Mouse (Mus musculus) stomach, embryonic 15.5 days (tissue): Measurements from ENCODE around the gene Slc9a3. TPM values are rescaled to one million over a fixed set of nuclear protein-coding genes. Genes with fewer than 3 reads are reported as not detected.

Source experiments
- ATAC-seq: fragments of 200-750 bp; cut with Nextera tagmentation; 2 replicates; pipeline ENCODE4 v1.8.0; 2017; ENCODE audit warnings: low read depth, moderate number of reproducible peaks, moderate TSS enrichment; ENCODE audit not compliant: insufficient read depth, low FRiP score
- H3K27ac ChIP-seq: fragments of 300-500 bp; sonication (generic); 2 replicates; pipeline ENCODE4 v1.5.1; 2015; ENCODE audit warnings: mild to moderate bottlenecking, inconsistent platforms
- H3K27me3 ChIP-seq: fragments of 300-500 bp; sonication (generic); replicated peaks from 2 replicates; pipeline ENCODE4 v1.6.1; 2015; ENCODE audit warnings: inconsistent platforms
- H3K36me3 ChIP-seq: fragments of 300-500 bp; sonication (generic); 2 replicates; pipeline ENCODE4 v1.6.1; 2015; ENCODE audit warnings: inconsistent platforms
- H3K4me1 ChIP-seq: fragments of 300-500 bp; sonication (generic); 2 replicates; pipeline ENCODE4 v1.6.1; 2015; ENCODE audit warnings: inconsistent platforms
- H3K4me2 ChIP-seq: fragments of 300-500 bp; sonication (generic); 2 replicates; pipeline ENCODE4 v1.6.1; 2015; ENCODE audit warnings: mild to moderate bottlenecking, inconsistent platforms
- H3K4me3 ChIP-seq: fragments of 300-500 bp; sonication (generic); replicated peaks from 2 replicates; pipeline ENCODE4 v1.5.1; 2015; ENCODE audit warnings: inconsistent platforms
- H3K9ac ChIP-seq: fragments of 300-500 bp; sonication (generic); 2 replicates; pipeline ENCODE4 v1.6.1; 2015; ENCODE audit warnings: inconsistent platforms
- H3K9me3 ChIP-seq: fragments of 300-500 bp; sonication (generic); 2 replicates; pipeline ENCODE4 v1.6.1; 2016; ENCODE audit warnings: inconsistent platforms
- WGBS: fragments of 180-500 bp; shearing (Covaris S2); methylation state at CpG from one replicate; pipeline ENCODE4 v1.1.7; 2015; 5-methylcytosine and 5-hydroxymethylcytosine counted together
- polyA plus RNA-seq: library from polyadenylated mRNA; unstranded; fragments of >200 nt; fragmentation: Nextera tagmentation; extraction: Ambion mirVana; gene quantifications from 2 replicates; pipeline ENCODE4 v1.2.1, GENCODE M21; 2015

Slc9a3 gene
- 0.55 and 1.1 TPM in 2 replicates for polyA plus RNA-seq

DNA sequence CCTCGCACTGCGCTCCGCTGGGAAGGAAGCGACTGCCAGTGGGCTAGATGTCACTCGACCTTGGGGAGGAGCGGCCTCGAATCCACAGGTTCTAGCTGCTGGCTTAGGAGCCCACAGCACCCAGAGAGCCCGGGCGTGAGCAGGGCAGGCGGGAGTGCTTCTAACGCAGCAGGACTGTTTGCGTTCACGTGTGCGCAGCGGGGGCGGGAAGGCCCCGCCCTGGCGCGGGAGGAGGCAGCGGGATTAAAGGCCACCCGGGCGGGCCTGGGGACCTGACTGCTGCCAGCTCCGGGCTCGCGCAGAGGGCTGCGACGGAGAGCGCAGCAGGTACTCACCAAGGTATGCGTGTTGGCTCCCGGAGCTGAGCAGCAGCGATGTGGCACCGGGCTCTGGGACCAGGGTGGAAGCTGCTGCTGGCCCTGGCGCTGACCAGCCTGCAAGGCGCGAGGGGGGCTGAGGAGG, at the start of gene Slc9a3:
Slc9a3 (plus strand) TSS at position 317 of the 462 bp plus-strand sequence.
- H3K27ac ChIP-seq: no peak within 1 kb of the TSS
- H3K27me3 ChIP-seq: peaks cover 38% of the 10 kb centered on the region
- under 1% methylated on average over 35 of the region's 35 CpGs for WGBS
- peaks cover 8% of the 10 kb centered on the region; the same call in 1 of the 2 replicates for H3K4me1 ChIP-seq
- H3K4me2 ChIP-seq: peak within 1 kb of the TSS; percentile 77
- no peak within 1 kb of the TSS for H3K9ac ChIP-seq
- no peaks in the 10 kb centered on the region for H3K9me3 ChIP-seq
- no peaks in the 10 kb centered on the region for H3K36me3 ChIP-seq
- H3K4me3 ChIP-seq: peak within 1 kb of the TSS; percentile 33
- no peak for ATAC-seq

DNA sequence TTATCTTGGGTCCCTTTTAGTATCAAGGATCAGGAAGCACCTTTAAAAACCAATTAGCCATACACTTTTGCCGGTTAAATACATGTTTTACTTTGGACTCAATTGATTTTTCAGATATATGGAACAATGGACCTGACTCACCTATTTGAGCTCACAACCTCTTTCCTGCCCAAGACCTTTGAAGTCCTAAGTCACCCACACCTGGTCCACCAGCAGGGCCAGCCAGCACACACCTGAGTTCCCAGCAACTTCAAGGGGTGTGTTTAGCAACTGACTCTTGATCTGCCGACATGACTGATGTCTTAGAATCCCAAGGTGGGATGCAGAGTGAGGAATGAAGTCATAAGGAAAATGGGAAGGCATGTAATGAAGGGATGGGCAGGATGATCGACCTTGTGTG, 49.5 kb upstream of the Slc9a3 start:
- Histone ChIP-seq H3K9ac (no peak overlapping the region), H3K36me3 (no peaks in the 10 kb centered on the region), H3K27ac (no peak overlapping the region), H3K9me3 (no peaks in the 10 kb centered on the region), H3K27me3 (no peaks in the 10 kb centered on the region), H3K4me1 (no peaks in the 10 kb centered on the region), H3K4me3 (no peak overlapping the region), H3K4me2 (no peak overlapping the region)
- 48% methylated on average over 3 of the region's 3 CpGs for WGBS
- ATAC-seq: no peak

DNA sequence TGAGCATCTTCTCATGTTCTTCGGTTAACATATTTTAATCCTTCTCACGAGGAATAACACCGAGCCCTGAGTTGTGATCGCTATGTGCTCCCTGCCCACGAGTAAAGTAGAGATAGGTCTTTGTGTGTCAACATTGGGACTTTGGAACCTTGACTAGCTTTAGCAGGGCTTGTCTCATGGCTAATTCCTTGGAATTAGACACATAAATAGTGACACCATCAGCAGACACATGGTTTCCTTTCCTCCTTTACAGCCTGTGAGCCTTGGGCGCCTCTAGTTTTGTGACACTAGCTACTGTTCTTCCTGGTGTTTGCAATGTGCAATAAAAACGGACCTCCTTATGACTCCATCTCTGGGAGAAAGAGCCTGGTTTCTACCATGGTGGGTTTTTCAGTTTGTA, 47.9 kb upstream of the Slc9a3 start:
- no peak overlapping the region for H3K27ac ChIP-seq
- ATAC-seq: no peak
- no peak overlapping the region for H3K9ac ChIP-seq
- no peak overlapping the region for H3K4me2 ChIP-seq
- H3K4me1 ChIP-seq: no peaks in the 10 kb centered on the region
- H3K36me3 ChIP-seq: no peaks in the 10 kb centered on the region
- H3K9me3 ChIP-seq: no peaks in the 10 kb centered on the region
- 85% methylated on average over 7 of the region's 7 CpGs for WGBS
- no peaks in the 10 kb centered on the region for H3K27me3 ChIP-seq
- no peak overlapping the region for H3K4me3 ChIP-seq

DNA sequence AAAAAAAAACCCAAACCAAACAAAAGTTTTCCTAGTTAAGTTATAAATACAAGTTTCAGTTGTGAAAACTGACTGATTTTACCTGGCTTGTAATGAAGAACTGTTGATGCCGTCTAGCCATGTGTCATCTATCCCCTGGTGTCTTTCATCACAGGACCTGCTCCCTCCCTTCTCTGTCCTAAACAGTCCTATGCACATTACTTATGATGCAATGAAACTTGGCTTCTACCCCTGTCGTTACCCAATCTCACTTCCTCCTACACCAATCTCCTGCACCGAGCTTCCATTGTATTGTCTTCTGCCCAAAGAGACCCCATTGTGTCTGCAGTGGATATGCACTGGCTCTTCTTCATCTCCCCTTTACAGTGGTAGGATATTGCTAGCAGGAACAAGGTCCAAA, 31.0 kb upstream of the Slc9a3 start:
- no peak overlapping the region for H3K27ac ChIP-seq
- H3K9me3 ChIP-seq: no peaks in the 10 kb centered on the region
- no peak overlapping the region for H3K4me2 ChIP-seq
- WGBS: 68% methylated on average over 3 of the region's 3 CpGs
- H3K4me3 ChIP-seq: no peak overlapping the region
- H3K27me3 ChIP-seq: no peaks in the 10 kb centered on the region
- H3K9ac ChIP-seq: no peak overlapping the region
- H3K36me3 ChIP-seq: no peaks in the 10 kb centered on the region
- H3K4me1 ChIP-seq: no peaks in the 10 kb centered on the region
- ATAC-seq: no peak

DNA sequence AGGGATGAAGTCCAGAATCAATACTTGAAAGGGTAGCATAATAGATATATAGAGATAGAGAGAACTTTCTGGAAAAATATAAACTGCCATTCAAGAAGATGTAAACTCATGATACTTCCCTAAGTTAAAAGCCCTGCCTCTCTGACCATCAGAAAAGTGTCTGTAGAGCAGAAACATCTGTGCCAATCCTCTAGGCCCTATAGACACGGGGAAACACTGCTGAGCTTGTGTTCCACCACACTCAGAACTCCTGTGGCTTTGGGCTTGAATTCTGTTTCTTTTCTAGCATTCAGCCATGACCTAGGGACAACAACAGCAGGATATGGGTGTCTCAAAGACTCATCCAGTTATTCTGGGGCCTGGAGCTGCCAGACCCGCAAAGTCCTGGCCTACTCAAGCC, 25.3 kb upstream of the Slc9a3 start:
- no peaks in the 10 kb centered on the region for H3K4me1 ChIP-seq
- H3K4me2 ChIP-seq: no peak overlapping the region
- H3K9ac ChIP-seq: no peak overlapping the region
- H3K27me3 ChIP-seq: no peaks in the 10 kb centered on the region
- no peak overlapping the region for H3K27ac ChIP-seq
- ATAC-seq: no peak
- H3K36me3 ChIP-seq: no peaks in the 10 kb centered on the region
- no peaks in the 10 kb centered on the region for H3K9me3 ChIP-seq
- WGBS: 61% methylated on average over 2 of the region's 2 CpGs
- H3K4me3 ChIP-seq: no peak overlapping the region

DNA sequence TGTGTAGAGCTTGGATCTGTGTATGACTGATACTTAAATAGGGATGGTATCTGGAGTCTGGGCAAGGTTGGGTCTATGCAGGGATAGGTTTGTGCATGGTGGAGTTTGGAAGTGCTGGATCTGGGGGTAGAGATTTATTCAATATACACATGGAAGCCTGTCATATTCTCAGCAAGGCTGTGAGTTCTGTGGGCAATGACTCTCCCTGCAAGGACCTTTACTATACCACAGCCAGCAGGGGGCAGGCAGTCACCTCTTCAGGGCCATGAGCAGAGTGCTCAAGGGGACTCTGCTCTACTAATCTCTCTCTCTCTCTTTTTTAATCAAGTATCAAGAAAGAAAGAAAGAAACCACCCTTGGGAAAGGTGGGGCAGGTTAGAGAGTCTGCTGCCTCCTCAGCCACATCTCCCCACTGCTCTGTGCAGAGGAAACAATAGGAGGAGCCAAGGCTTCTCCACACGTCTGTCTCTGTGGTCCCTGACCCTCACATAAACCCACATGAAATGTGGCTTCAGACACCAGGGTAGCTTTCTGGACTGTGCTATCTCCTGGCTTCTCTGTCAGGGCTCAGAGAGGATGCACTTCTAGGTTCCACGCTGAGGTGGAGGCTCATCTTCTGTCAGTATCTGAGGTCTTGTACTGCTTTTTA, 24.4 kb upstream of the Slc9a3 start:
- Histone ChIP-seq H3K27me3 (no peaks in the 10 kb centered on the region), H3K4me3 (no peak overlapping the region), H3K4me2 (no peak overlapping the region), H3K27ac (no peak overlapping the region), H3K9me3 (no peaks in the 10 kb centered on the region), H3K4me1 (no peaks in the 10 kb centered on the region), H3K9ac (no peak overlapping the region), H3K36me3 (no peaks in the 10 kb centered on the region)
- ATAC-seq: peak; percentile 63
- 29% methylated on average over 2 of the region's 2 CpGs for WGBS

DNA sequence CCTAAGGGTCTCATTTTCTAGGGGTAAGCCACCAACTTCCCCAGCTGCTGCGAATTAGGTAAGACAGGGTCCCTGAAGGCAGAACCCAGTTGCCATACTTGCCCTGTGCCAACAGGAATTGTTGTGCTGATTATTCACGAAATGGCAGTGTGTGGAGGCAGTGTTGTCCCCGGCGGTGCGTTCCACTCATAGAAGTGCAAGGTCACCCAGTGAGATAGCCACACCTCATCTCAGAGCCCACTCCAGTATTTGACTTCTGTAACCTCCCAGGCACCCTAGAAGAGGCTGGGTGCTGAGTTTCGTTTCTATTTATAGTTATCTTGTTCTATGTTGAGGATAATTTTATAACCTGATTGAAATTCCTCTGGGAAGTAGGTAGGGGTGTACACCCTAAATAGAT, 22.3 kb upstream of the Slc9a3 start:
- Histone ChIP-seq H3K4me3 (no peak overlapping the region), H3K9ac (no peak overlapping the region), H3K4me1 (no peaks in the 10 kb centered on the region), H3K27ac (no peak overlapping the region), H3K9me3 (no peaks in the 10 kb centered on the region), H3K27me3 (no peaks in the 10 kb centered on the region), H3K4me2 (no peak overlapping the region), H3K36me3 (no peaks in the 10 kb centered on the region)
- 73% methylated on average over 6 of the region's 6 CpGs for WGBS
- no peak for ATAC-seq

DNA sequence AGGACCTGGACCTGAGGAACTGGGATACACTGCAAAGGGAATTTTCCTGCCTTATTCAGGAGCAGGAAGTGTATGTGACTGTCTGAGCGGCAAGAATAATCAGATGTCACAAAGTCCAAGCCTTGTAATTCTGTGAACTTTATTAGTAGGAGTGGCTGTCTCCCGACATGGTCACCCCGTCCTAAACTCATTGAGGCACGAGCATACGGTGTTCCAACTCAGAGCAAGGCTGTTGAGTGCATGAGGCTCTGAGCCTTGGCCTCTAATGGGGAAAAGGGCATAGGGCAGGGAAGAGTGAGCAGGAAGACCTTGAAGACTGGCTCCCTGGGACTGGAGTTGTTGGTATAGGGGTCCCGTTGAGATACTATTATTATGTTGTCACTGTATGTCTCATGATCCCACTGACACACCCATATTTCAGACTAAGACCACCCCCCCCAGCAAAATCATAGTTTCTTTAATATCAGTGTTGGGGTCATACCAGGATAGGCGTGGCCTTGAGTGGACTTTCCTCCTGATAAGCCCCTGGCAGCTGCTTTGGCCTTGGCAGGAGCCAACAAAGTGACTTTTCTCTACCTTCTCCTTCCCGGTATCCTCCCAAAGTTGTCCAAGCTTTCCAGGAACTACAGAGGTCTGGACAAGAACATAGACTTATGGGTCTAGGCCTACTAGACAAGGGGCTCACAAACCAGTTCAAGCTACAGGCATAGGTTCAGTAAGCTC, 19.0 kb upstream of the Slc9a3 start:
- Histone ChIP-seq H3K36me3 (no peaks in the 10 kb centered on the region), H3K27me3 (no peaks in the 10 kb centered on the region), H3K9ac (no peak overlapping the region), H3K4me3 (no peak overlapping the region), H3K9me3 (no peaks in the 10 kb centered on the region), H3K4me2 (no peak overlapping the region), H3K4me1 (no peaks in the 10 kb centered on the region), H3K27ac (no peak overlapping the region)
- ATAC-seq: peak; percentile 64; the same call in 1 of the 2 replicates
- 84% methylated on average over 8 of the region's 8 CpGs for WGBS

DNA sequence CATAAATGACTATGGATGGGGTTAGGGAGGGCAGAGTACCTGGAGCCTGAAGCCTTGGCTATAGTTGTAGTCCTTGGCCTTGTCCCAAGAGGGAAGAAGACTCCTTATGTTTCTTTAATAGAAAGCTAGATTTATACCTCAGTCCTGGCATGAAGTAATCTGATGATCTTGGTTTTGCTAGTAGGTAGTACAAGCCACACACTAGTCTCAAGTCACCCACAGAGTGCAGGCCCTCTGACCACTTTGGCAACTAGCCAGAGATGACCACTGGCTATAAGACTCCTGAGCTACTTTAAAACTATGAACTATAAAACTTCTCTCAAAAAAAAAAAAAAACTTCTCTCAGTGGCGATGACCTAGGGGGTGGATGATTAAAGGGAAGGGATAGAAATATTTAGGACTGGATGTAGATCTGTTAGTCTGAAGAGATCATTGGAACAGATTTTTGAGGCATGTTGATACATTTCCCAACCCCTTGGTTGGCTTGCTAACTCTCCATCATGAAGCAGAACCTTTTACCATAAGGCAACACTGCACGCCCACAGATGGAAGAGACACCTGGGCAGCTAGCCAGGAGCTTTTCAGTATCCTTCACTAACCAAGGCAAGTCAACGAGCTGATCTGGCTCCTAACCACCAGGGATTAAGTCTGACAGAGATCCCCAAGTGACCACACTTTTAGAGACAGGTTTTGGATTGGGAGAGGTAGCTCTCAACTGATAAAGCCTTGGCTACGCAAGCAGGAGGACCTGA, 18.2 kb upstream of the Slc9a3 start:
- H3K27me3 ChIP-seq: no peaks in the 10 kb centered on the region
- H3K36me3 ChIP-seq: no peaks in the 10 kb centered on the region
- no peak overlapping the region for H3K4me3 ChIP-seq
- H3K9me3 ChIP-seq: no peaks in the 10 kb centered on the region
- 79% methylated on average over 4 of the region's 4 CpGs for WGBS
- no peaks in the 10 kb centered on the region for H3K4me1 ChIP-seq
- H3K9ac ChIP-seq: no peak overlapping the region
- ATAC-seq: no peak
- H3K4me2 ChIP-seq: no peak overlapping the region
- no peak overlapping the region for H3K27ac ChIP-seq

DNA sequence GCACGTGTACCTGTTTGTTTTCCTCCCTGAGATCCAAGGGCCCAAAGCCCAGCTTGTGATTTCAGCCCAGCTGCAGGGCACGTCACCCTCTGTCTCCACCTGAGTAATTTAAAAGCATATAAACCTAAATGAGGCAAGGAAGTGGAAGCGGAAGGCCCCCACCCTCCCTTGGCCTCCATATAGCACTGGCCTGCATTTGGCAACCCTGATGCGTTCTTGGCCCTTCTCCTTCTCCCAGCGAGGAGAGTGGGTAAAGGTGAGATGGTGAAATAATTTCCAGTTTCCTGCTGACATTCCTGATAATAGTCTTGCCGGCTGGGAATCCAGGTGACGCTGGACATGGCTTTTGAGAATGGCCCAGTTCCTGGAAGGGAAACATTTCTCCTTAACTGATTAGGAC, 16.8 kb upstream of the Slc9a3 start:
- no peak for ATAC-seq
- Histone ChIP-seq H3K4me2 (no peak overlapping the region), H3K27ac (no peak overlapping the region), H3K9me3 (no peaks in the 10 kb centered on the region), H3K36me3 (no peaks in the 10 kb centered on the region), H3K27me3 (no peaks in the 10 kb centered on the region), H3K4me3 (no peak overlapping the region), H3K4me1 (no peaks in the 10 kb centered on the region), H3K9ac (no peak overlapping the region)
- 74% methylated on average over 7 of the region's 7 CpGs for WGBS

DNA sequence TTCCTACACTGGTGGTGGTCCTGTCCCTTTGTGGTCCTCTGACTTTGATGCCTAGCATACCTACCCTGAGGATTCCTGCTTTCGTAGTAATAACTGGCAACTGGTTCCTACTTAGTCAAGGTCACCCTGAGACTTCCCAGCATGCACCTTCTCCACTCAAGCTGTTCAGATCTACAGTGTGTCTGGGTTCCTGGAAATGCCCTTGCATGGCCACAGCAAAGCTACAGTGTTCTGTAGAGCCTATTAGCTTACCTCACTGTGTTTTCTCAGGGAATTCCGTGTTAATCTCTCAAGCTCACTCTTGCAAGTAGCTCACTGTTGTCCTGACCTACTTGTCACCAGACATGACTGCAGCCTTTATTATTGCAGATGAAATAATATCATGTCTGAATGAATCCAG, 13.8 kb upstream of the Slc9a3 start:
- Histone ChIP-seq H3K4me1 (no peaks in the 10 kb centered on the region), H3K9ac (no peak overlapping the region), H3K27me3 (no peaks in the 10 kb centered on the region), H3K4me2 (no peak overlapping the region), H3K36me3 (no peaks in the 10 kb centered on the region), H3K4me3 (no peak overlapping the region), H3K9me3 (no peaks in the 10 kb centered on the region), H3K27ac (no peak overlapping the region)
- no peak for ATAC-seq
- WGBS: 78% methylated on average over 2 of the region's 2 CpGs

DNA sequence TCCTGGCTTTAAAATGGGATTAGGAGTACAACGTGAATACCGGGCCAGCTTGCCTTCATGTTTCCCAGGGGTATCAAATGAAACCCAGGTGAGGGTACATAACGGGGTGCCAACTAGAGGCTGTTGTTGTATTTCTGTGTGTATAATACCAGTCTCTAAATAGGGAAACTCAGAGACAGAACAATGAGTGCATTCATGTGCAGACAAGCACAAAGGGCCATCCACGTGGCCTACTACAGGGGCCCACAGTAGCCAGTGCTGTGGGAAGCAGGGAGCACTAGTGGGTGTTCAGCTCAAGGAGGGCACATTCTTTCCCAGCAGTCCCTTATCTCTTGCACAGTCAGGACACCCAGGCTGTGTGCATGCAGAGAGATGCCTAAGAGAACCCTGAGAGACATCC, 8.7 kb upstream of the Slc9a3 start:
- ATAC-seq: no peak
- no peak overlapping the region for H3K27ac ChIP-seq
- 73% methylated on average over 4 of the region's 4 CpGs for WGBS
- H3K4me1 ChIP-seq: no peaks in the 10 kb centered on the region
- H3K9me3 ChIP-seq: no peaks in the 10 kb centered on the region
- no peak overlapping the region for H3K4me2 ChIP-seq
- H3K4me3 ChIP-seq: no peak overlapping the region
- no peaks in the 10 kb centered on the region for H3K36me3 ChIP-seq
- no peaks in the 10 kb centered on the region for H3K27me3 ChIP-seq
- H3K9ac ChIP-seq: no peak overlapping the region
